9 mouse cellular contexts compared by ENCODE assay signal in the genomic region with DNA sequence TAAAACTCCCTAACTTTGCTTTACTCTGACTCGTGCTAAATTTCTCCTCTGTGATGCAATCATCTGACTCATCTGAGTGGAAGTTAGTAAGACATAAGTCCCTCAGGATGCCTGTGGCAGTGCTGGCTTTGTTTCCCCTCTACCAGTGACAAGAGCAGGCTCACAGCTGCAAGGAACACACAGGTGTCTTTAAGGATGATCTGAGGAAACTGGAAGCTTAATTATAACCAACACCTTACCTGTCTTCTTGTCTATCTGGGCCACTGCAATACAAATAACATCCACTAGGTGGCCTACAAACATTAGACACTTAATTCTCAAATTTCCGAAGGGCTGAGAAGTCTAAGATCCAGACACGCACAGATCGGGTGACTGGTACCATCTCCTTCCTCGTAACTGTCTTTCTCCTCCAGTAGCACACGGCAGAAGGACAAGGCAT. TPM values are rescaled to one million over a fixed set of nuclear protein-coding genes. Genes with fewer than 3 reads are reported as not detected.
A peak's percentile ranks its signal among the peaks of the same experiment; 100 is the strongest.
DNase-seq lines count a peak whose midpoint lies in the region; ATAC-seq lines count a peak whose summit lies in the region.
"Had no signal": no experiment of that assay in that cellular context is flagged by ENCODE, and none has a peak within 500 bp of the region (broad histone marks: within the 10 kb centered on the region; RNA-seq: fewer than 3 reads in every experiment).

No protein-coding gene starts in this region.

- no peak overlapping the region for H3K4me3 ChIP-seq in embryonic facial prominence, embryonic 14.5 days (ENCODE audit: low read depth, low read length)
- H3K4me3 ChIP-seq in kidney, embryonic 16.5 days (ENCODE audit: low read length), result no peak overlapping the region
- H3K4me3 ChIP-seq: lung, embryonic 15.5 days had no signal

- ATAC-seq in embryonic facial prominence, embryonic 14.5 days (ENCODE audit: low read depth), result no peak
- ATAC-seq in kidney, embryonic 16.5 days (ENCODE audit: low FRiP score, low TSS enrichment), result peak; percentile 39; the same call in 1 of the 2 replicates

- 17% methylated on average over 6 of the region's 6 CpGs for WGBS in embryonic facial prominence, embryonic 14.5 days
- 20% methylated on average over 6 of the region's 6 CpGs for WGBS in kidney, embryonic 16.5 days

- peak; percentile 23 for DNase-seq in gastrocnemius, postnatal 10 days
- DNase-seq in gastrocnemius, adult 8-10 months (ENCODE audit: low spot score in 2 of 2), result no peak
- DNase-seq in B cell, adult 2 months, result peak; percentile 59 to 64
- peak; percentile 71 for DNase-seq in adipocyte (ENCODE audit: low spot score)
- peak; percentile 60 for DNase-seq in embryonic facial prominence, embryonic 14.5 days (ENCODE audit: low spot score)
- DNase-seq in lung, postnatal 10 days, result peak; percentile 55
- DNase-seq in spleen, postnatal 4 days (ENCODE audit: low spot score in 2 of 2), result peak; percentile 50 to 79

- H3K9ac ChIP-seq in embryonic facial prominence, embryonic 14.5 days (ENCODE audit: low read depth, low read length), result no peak overlapping the region
- H3K9ac ChIP-seq in kidney, embryonic 16.5 days (replicated peaks; ENCODE audit: low read length), result no peak overlapping the region
- H3K9ac ChIP-seq: lung, embryonic 15.5 days had no signal

- H3K9me3 ChIP-seq in embryonic facial prominence, embryonic 14.5 days (ENCODE audit: control insufficient read depth, low read length), result no peaks in the 10 kb centered on the region
- H3K9me3 ChIP-seq in kidney, embryonic 16.5 days (ENCODE audit: low read length), result no peaks in the 10 kb centered on the region
- H3K9me3 ChIP-seq: lung, embryonic 15.5 days had no signal

- H3K4me2 ChIP-seq in embryonic facial prominence, embryonic 14.5 days (ENCODE audit: low read depth, low read length), result no peak overlapping the region
- H3K4me2 ChIP-seq in kidney, embryonic 16.5 days (replicated peaks; ENCODE audit: low read depth, low read length), result no peak overlapping the region
- H3K4me2 ChIP-seq: lung, embryonic 15.5 days had no signal

- H3K27me3 ChIP-seq in embryonic facial prominence, embryonic 14.5 days (replicated peaks; ENCODE audit: control insufficient read depth, insufficient read depth, low read length), result no peaks in the 10 kb centered on the region
- no peaks in the 10 kb centered on the region for H3K27me3 ChIP-seq in kidney, embryonic 16.5 days (ENCODE audit: insufficient read depth, low read length)
- H3K27me3 ChIP-seq: lung, embryonic 15.5 days had no signal

- H3K36me3 ChIP-seq in embryonic facial prominence, embryonic 14.5 days (ENCODE audit: control insufficient read depth, insufficient read depth, low read length), result no peaks in the 10 kb centered on the region
- no peaks in the 10 kb centered on the region for H3K36me3 ChIP-seq in kidney, embryonic 16.5 days (ENCODE audit: insufficient read depth, low read length)
- H3K36me3 ChIP-seq: lung, embryonic 15.5 days had no signal

- H3K27ac ChIP-seq in embryonic facial prominence, embryonic 14.5 days (replicated peaks; ENCODE audit: low read depth, low read length), result no peak overlapping the region
- H3K27ac ChIP-seq in kidney, embryonic 16.5 days (ENCODE audit: low read length), result no peak overlapping the region
- H3K27ac ChIP-seq: lung, embryonic 15.5 days had no signal

- no peaks in the 10 kb centered on the region for H3K4me1 ChIP-seq in embryonic facial prominence, embryonic 14.5 days (ENCODE audit: control insufficient read depth, insufficient read depth, low read length)
- no peaks in the 10 kb centered on the region for H3K4me1 ChIP-seq in kidney, embryonic 16.5 days (ENCODE audit: insufficient read depth, low read length)
- H3K4me1 ChIP-seq: lung, embryonic 15.5 days had no signal

RNA-seq across cellular contexts. Expression of gene Rpl9-ps6, which starts 3.7 kb away (rescaled TPM):
- total RNA-seq in gastrocnemius, postnatal 10 days (2021), result 10 to 100 TPM; 43.7 to 46.4 TPM
- 10 to 100 TPM; 11.4 to 23.0 (median 13.8) TPM for total RNA-seq in gastrocnemius, adult 8-10 months (2022)
- polyA plus RNA-seq in embryonic facial prominence, embryonic 14.5 days (2014; fragmentation: Nextera tagmentation; extraction: Ambion mirVana), result 151 and 180 TPM in 2 replicates
- 97.9 and 161 TPM in 2 replicates for polyA plus RNA-seq in kidney, embryonic 16.5 days (2015; fragmentation: Nextera tagmentation; extraction: Ambion mirVana)

RNA-seq across cellular contexts. Expression of gene Minpp1, which starts 15.5 kb away (rescaled TPM):
- 10 to 100 TPM; 23.0 to 25.6 TPM for total RNA-seq in gastrocnemius, postnatal 10 days (2021)
- 10 to 100 TPM; 14.1 to 16.8 (median 16.1) TPM for total RNA-seq in gastrocnemius, adult 8-10 months (2022)
- polyA plus RNA-seq in embryonic facial prominence, embryonic 14.5 days (2014; fragmentation: Nextera tagmentation; extraction: Ambion mirVana), result 61.7 and 64.3 TPM in 2 replicates
- polyA plus RNA-seq in kidney, embryonic 16.5 days (2015; fragmentation: Nextera tagmentation; extraction: Ambion mirVana), result 72.1 and 74.4 TPM in 2 replicates

Comparison
In these comparisons a context has a peak if more than half of its experiments do, and no peak if none do; other contexts are left out.
1. DNase-seq: peak in gastrocnemius, postnatal 10 days (single experiment), B cell, adult 2 months (2 of 2), adipocyte (single experiment), embryonic facial prominence, embryonic 14.5 days (single experiment), lung, postnatal 10 days (single experiment) and spleen, postnatal 4 days (2 of 2); none in gastrocnemius, adult 8-10 months (0 of 2).